Mouse (Mus musculus): ENCODE results near the gene Bcam. TPM values are rescaled to one million over a fixed set of nuclear protein-coding genes. Genes with fewer than 3 reads are reported as not detected.
"Not testable (repeated sequence)": the region's sequence is repeated elsewhere in the genome, so short reads cannot be mapped to it uniquely, and the experiment has no call there.

The Bcam gene
- total RNA-seq (2015), result not detected in 2 replicates
- not detected in 2 replicates for total RNA-seq (2017)

- ATAC-seq (replicated peaks; ENCODE audit: poor library complexity), result no peak
Measured at GRCm38 (mm10) chr7:19770984-19771391, at the start of gene Bcam. Bcam (minus strand) TSS chr7:19771016.

- ATAC-seq (replicated peaks; ENCODE audit: poor library complexity), result no peak
Measured at GRCm38 (mm10) chr7:19818875-19819274, 48.1 kb upstream of the Bcam start.

GRCm38 (mm10) chr7:19818440-19818839 lies 47.6 kb upstream of the Bcam start:
- no peak for ATAC-seq (replicated peaks; ENCODE audit: poor library complexity)

GRCm38 (mm10) chr7:19817382-19818105 lies 46.7 kb upstream of the Bcam start:
- peak; percentile 74 for ATAC-seq (replicated peaks; ENCODE audit: poor library complexity)

GRCm38 (mm10) chr7:19816224-19816771 lies 45.5 kb upstream of the Bcam start:
- ATAC-seq (replicated peaks; ENCODE audit: poor library complexity), result peak; percentile 62

- ATAC-seq (replicated peaks; ENCODE audit: poor library complexity), result peak; percentile 10
Measured at GRCm38 (mm10) chr7:19815296-19816223, 44.7 kb upstream of the Bcam start.

GRCm38 (mm10) chr7:19813579-19814122 lies 42.8 kb upstream of the Bcam start:
- ATAC-seq (replicated peaks; ENCODE audit: poor library complexity), result no peak

- ATAC-seq (replicated peaks; ENCODE audit: poor library complexity), result no peak
Measured at GRCm38 (mm10) chr7:19813161-19813560, 42.3 kb upstream of the Bcam start.

- ATAC-seq (replicated peaks; ENCODE audit: poor library complexity), result no peak
Measured at GRCm38 (mm10) chr7:19811114-19811513, 40.3 kb upstream of the Bcam start.

GRCm38 (mm10) chr7:19809369-19809768 lies 38.6 kb upstream of the Bcam start:
- no peak for ATAC-seq (replicated peaks; ENCODE audit: poor library complexity)

- no peak for ATAC-seq (replicated peaks; ENCODE audit: poor library complexity)
Measured at GRCm38 (mm10) chr7:19806356-19806969, 35.6 kb upstream of the Bcam start.

GRCm38 (mm10) chr7:19802995-19803394 lies 32.2 kb upstream of the Bcam start:
- peak; percentile 89 for ATAC-seq (replicated peaks; ENCODE audit: poor library complexity)

GRCm38 (mm10) chr7:19800764-19801163 lies 29.9 kb upstream of the Bcam start:
- ATAC-seq (replicated peaks; ENCODE audit: poor library complexity), result peak; percentile 82

GRCm38 (mm10) chr7:19796697-19797588 lies 26.1 kb upstream of the Bcam start, which contains the start of gene Cblc:
Cblc (minus strand) TSS chr7:19796809.
- peak; percentile 96 for ATAC-seq (replicated peaks; ENCODE audit: poor library complexity)

GRCm38 (mm10) chr7:19796254-19796653 lies 25.4 kb upstream of the Bcam start:
- no peak for ATAC-seq (replicated peaks; ENCODE audit: poor library complexity)

- no peak for ATAC-seq (replicated peaks; ENCODE audit: poor library complexity)
Measured at GRCm38 (mm10) chr7:19795236-19795635, 24.4 kb upstream of the Bcam start.

GRCm38 (mm10) chr7:19792701-19793630 lies 22.1 kb upstream of the Bcam start:
- ATAC-seq (replicated peaks; ENCODE audit: poor library complexity), result no peak

GRCm38 (mm10) chr7:19791504-19791903 lies 20.7 kb upstream of the Bcam start:
- ATAC-seq (replicated peaks; ENCODE audit: poor library complexity), result not testable (repeated sequence)
